Mouse (Mus musculus) frontal cortex, adult (tissue): ENCODE measurements around the gene Lrrc1.

Experiments used
- ATAC-seq: cut with Nextera tagmentation; 2 replicates; pipeline ENCODE4 v1.9.2; 2017; ENCODE audit warnings: mild to moderate bottlenecking, moderate library complexity, mixed read lengths; ENCODE audit not compliant: low TSS enrichment

Lrrc1 gene

GRCm38 (mm10) chr9:77428115-77428747, 116.4 kb downstream of the Lrrc1 start:
- ATAC-seq, result no peak

- ATAC-seq, result 0 out of 2 replicates have a peak, but pooled peaks have one; percentile 25
These were observed 117.2 kb downstream of the Lrrc1 start for GRCm38 (mm10) chr9:77427292-77428114.

DNA sequence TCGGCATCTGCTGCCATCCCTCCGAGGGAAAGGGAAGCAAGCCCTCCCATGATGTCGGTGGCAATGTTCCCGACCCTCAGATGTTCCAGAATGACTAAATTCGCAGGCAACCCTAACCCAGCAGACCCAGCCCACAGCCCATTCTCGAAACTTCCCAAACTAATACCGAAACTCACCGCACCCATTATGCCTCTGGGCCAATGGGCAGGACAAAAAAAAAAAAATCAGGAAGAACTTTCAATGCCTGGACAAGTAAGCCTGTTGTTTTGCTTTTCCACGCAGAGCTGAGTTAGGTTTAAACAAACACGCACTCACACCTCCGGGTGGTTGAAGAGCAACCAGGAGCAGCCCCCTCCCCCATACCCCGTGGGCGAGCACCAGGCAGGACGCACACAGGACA, 118.6 kb downstream of the Lrrc1 start:
- no peak for ATAC-seq

- ATAC-seq, result peak; percentile 35; the same call in 1 of the 2 replicates
These were observed 119.1 kb downstream of the Lrrc1 start for GRCm38 (mm10) chr9:77425553-77425952.

DNA sequence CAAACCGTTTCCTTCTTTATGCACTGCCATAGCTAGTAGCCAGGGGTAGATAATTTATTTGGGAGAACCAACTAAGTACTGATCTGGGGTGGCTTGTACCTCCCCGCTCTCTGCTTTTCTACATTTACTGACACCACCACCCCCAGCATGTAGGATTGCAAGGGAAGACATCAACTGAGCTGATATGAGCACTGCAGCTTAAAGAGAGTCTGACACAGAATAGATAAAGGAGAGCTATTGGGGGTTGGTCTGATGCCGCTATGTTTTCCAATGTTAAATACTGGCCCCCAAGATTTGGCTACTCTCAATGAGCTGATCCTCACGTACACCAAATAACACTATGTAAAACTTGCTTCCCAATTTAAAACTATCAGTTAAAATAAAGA, 124.5 kb downstream of the Lrrc1 start:
- no peak for ATAC-seq

DNA sequence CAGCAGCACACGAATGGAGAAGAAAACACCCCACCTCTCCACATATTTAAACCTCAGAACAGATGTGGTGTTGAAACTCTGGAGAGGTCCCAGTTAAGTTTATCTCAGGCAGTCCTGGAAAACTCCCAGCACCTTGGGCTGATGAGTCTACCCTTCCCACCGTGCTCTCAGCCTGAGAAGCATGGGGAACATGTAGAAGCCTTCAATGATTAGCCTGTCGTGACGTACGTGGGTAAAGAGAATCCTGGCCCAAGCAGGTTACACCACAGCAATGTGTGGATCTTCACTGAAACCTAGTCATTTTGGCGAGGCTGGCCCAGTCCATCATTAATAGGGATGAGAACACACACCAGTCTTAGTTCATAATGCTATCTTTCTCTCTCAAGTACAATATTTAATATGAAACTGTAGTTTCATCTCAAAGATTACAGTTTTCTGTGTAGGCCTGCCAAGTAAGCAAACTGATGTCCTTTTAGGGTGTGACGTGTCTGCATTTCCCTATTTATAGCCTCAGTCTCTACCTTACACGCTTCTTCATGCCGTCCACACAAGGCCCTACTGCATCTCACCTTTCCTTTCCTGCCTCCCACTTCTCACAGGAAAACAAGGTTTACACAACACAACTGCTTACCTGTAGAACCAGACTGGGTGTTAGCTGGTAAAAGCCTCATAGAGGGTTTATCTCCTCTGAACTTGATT, 125.0 kb downstream of the Lrrc1 start:
- no peak for ATAC-seq

DNA sequence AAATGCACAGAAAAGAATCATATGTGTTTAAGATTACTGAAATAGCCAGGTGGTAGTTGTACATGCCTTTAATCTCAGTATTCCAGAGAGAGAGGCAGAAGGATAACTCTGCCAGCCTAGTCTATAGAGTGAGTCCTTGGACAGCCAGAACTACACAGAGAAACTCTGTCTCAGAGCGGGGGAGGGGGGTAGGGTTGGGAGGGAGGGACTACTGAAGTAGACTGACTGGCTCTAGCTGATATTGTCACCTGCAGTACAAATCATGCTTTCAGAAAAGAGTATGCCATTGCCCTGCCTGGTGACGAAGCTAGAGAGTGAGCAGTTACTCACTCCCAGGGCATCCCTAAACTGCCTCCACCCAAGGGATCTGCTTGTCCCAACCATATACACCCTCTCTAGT, 125.9 kb downstream of the Lrrc1 start:
- no peak for ATAC-seq

DNA sequence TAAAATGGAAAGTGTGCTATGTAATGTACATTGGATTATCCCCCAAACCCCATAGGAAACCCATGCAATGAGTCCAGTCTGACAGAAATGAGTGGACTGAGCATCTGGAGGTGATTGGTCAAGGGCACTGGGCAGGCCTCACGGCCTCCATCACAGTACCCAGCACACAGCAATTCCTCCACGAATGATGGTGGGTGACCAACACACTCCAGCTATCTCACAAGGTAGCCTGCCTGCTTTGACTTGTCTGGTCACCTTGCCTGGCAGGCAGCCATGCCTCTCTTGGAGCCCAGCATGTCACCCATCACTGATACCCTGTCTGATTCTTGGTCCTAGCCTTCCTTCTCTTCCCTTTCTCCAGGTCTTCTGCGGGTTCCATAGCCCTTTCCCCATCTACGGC, 128.2 kb downstream of the Lrrc1 start:
- no peak for ATAC-seq

DNA sequence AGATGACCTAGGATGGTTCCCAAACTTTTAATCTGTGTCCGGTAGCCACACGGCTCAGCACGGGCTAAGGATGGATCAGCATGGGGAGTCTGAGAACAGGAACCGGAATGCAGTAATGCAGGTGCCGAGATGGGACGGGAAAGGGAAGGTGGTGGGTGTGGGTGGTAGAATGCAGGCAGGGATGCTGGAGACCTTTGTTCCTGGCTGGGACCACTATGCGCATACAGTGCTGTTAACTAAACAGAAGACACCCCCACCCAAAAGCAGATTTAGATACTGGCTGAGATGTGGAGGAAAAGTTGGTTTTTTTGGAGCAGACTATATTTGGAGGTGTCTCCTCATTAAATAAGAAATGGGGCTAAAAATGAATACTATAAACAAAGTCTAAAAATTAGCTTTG, 128.7 kb downstream of the Lrrc1 start:
- no peak for ATAC-seq

DNA sequence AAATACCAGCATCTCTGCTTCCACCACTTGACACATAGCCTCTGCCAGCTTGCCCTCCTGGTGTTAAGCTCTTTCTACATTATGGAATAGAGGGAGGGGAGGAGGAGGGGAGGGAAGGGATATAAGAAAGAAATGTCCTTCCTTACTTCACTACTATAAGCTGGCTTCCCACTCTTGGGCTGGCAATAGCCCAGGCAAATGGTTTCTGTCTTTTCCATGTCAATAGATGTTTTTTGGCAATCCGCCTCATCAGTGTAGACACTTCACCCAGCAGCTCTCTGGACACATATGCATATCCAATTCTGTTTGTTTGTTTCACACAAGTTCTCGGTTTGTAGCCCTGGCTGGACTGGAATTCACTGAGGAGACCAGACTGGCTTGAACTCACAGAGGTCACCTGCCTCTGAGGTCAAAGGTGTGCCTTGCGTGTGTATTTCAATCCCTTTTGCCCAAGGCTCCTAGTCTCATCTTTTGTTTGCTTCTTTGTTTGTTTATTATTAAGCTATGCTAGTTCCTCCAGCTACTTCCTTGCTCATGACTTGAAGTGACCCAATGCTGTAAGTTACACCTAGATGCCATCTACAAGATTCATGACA, 132.7 kb downstream of the Lrrc1 start:
- ATAC-seq, result no peak

DNA sequence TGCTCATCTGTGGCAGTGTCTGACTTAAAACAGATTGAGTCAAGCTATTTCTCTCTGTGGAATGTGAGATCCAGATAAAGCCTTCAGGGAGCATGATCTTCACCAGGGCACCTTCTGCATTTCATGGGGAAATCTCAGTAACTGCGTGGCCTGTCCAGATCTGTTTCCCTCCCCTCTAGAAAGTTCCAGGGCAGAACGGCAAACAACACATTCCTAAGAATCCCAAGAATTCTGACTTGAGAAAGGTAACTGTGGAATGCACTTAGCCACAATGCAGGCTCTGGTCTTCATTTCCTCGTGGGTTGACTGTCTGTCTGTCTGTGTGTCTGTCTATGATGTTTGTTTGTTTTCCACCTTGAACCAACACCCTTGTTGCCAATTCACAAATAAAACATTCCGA, 133.7 kb downstream of the Lrrc1 start:
- ATAC-seq, result no peak

GRCm38 (mm10) chr9:77410524-77410923, 134.1 kb downstream of the Lrrc1 start:
- no peak for ATAC-seq

DNA sequence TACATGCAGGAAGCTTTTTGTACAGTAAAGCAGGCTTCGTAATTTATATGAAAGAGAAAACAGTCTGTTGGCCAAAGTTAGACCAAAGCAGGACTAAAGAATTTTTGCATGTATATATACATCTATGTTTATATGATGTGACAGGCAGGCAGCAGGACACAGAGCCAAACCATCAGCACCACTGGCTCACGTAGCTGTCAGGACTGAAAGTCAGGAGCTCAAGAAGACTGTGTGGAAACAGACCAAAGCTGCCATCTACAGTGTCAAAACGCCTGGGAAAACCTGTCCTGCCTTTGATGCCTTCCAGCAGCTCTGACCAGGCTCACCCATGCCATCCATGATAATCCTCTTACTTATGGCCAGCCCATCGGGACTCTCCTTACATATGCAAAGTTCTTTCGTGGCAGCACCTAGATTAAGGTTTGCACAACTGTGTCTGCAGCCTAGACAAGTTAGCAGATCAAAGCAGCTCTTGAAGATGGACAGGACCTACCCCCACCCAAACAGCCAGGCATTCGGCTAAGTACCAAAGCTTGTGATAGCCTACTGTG, 136.5 kb downstream of the Lrrc1 start:
- ATAC-seq, result no peak

DNA sequence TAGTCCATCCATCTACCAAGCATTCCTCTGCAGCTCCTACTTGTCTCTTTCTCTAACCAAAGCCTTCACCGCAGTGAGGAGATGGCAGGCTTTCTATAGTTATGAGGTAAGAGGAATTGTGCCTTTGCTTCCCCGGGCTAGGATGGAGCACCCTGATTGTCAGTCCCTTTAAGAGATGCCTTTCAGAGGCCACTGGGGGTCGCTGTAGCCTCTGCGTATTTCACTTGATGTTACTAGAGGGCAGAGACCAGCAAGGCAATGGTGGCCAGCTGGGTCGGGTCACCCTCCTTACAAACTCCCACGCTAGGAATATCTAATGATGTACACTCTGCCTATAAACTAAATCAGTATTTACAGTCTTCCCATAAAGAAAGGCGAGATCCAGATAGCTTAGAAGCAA, 137.8 kb downstream of the Lrrc1 start:
- no peak for ATAC-seq

GRCm38 (mm10) chr9:77404458-77404857, 140.2 kb downstream of the Lrrc1 start:
- no peak for ATAC-seq

- ATAC-seq, result no peak
These were observed 140.7 kb downstream of the Lrrc1 start for GRCm38 (mm10) chr9:77403961-77404360.

GRCm38 (mm10) chr9:77402971-77403370, 141.7 kb downstream of the Lrrc1 start:
- ATAC-seq, result no peak

GRCm38 (mm10) chr9:77399801-77400200, 144.9 kb downstream of the Lrrc1 start:
- ATAC-seq, result no peak

DNA sequence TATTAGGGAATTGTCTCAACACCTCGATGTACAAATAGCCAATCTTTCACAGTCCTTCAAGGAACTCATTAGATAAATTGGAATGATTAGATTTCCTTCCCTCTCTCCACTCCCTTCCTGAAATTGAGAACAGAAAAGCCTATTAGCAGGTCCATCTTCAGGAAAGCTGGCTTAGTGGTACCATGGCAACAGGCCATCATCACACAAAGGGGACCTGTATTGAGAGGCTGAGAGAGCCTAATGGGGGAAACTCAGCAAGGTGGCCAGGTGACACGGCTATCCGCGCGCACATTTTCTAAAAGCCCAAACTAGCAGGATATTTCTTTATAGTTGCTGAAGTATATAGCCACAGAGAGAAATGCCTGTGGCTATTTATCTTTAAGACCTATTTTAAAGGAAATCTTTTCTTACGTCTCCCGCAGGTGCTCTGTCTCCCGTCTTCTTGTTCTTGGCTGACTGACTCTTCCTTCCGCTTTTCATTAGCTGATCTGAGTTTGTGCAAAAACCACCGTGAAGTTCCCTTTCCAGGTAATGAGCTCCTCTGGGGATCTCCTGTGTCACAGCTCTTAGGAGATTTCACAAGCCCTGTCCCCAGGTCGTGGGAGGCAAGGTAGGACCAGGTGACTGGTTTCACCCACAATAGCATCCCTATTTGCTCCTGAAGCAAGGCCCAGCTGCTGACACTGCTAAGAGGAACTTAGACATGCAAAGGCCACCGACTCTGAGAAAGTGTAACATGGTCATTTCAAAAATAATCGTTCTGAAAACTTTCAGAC, 145.6 kb downstream of the Lrrc1 start:
- ATAC-seq, result no peak

DNA sequence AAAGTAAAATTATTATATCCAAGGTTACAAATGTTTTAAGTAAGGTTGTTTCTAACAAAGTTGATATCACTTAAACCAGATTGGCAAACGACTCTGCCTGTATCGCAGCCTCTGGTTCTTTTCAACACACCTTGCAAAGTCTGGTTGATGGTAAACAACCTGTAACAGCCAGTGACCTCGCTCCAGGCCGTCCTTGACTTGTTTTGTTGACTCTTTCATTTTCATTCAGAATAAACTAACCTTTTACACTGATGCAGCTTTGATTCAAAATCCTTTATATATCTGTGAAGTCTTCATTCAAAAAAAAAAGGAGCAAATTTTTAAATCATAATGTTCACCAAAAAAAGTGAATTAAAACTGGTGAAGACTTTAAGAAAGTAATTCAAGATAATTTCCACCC, 147.6 kb downstream of the Lrrc1 start:
- no peak for ATAC-seq

- no peak for ATAC-seq
These were observed 153.4 kb downstream of the Lrrc1 start for GRCm38 (mm10) chr9:77391248-77391647.
